Mouse (Mus musculus) common myeloid progenitor, adult 5-6 weeks (primary cell): ENCODE measurements at regions not wholly inside any gene's neighbourhood (a gene's known extent, or its start where the extent isn't known, plus 50 kb on each side); places are given as distances from the start of the nearest gene placed in this dataset.
"Not testable (repeated sequence)": the region's sequence is repeated elsewhere in the genome, so short reads cannot be mapped to it uniquely, and the experiment has no call there.

Experiments used
- ATAC-seq: replicated peaks from 2 replicates; pipeline ENCODE4 v1.8.0; 2016; ENCODE audit warnings: low read depth, mild to moderate bottlenecking, moderate TSS enrichment, inconsistent platforms; ENCODE audit not compliant: poor library complexity, severe bottlenecking

- peak; percentile 52; the same call in 1 of the 2 replicates for ATAC-seq
Observed at GRCm38 (mm10) chr15:93189266-93189855, 85.6 kb downstream of the Gxylt1 start.

- no peak for ATAC-seq
Observed at GRCm38 (mm10) chr15:93176221-93176620, 98.8 kb downstream of the Gxylt1 start.

GRCm38 (mm10) chr15:93168784-93169183, 106.2 kb downstream of the Gxylt1 start:
- ATAC-seq = no peak

- no peak for ATAC-seq
Observed at GRCm38 (mm10) chr15:93167451-93167850, 107.5 kb downstream of the Gxylt1 start.

- ATAC-seq = no peak
Observed at GRCm38 (mm10) chr15:93161924-93162910, 112.8 kb downstream of the Gxylt1 start.

GRCm38 (mm10) chr15:93161329-93161728, 113.7 kb downstream of the Gxylt1 start:
- ATAC-seq = no peak

- no peak for ATAC-seq
Observed at GRCm38 (mm10) chr15:93155756-93156155, 119.2 kb downstream of the Gxylt1 start.

GRCm38 (mm10) chr15:93154022-93154421, 121.0 kb downstream of the Gxylt1 start:
- ATAC-seq = 0 out of 2 replicates have a peak, but pooled peaks have one; percentile 52

GRCm38 (mm10) chr15:93144899-93145298, 130.1 kb downstream of the Gxylt1 start:
- peak; percentile 68 for ATAC-seq

- ATAC-seq = no peak
Observed at GRCm38 (mm10) chr15:93144264-93144663, 130.7 kb downstream of the Gxylt1 start.

GRCm38 (mm10) chr15:93133379-93133778, 141.6 kb downstream of the Gxylt1 start:
- no peak for ATAC-seq

GRCm38 (mm10) chr15:93131056-93131455, 143.9 kb downstream of the Gxylt1 start:
- no peak for ATAC-seq

- no peak for ATAC-seq
Observed at GRCm38 (mm10) chr15:93125261-93125660, 149.7 kb downstream of the Gxylt1 start.

- no peak for ATAC-seq
Observed at GRCm38 (mm10) chr15:93121156-93121555, 153.8 kb downstream of the Gxylt1 start.

GRCm38 (mm10) chr15:93117806-93118205, 157.2 kb downstream of the Gxylt1 start:
- not testable (repeated sequence) for ATAC-seq

GRCm38 (mm10) chr15:93115674-93116102, 159.3 kb downstream of the Gxylt1 start:
- ATAC-seq = peak; percentile 67

- ATAC-seq = no peak
Observed at GRCm38 (mm10) chr15:93104936-93105335, 170.0 kb downstream of the Gxylt1 start.

GRCm38 (mm10) chr15:93103426-93103825, 171.6 kb downstream of the Gxylt1 start:
- no peak for ATAC-seq

- ATAC-seq = no peak
Observed at GRCm38 (mm10) chr15:93101881-93102280, 173.1 kb downstream of the Gxylt1 start.

GRCm38 (mm10) chr15:93100837-93101236, 174.1 kb downstream of the Gxylt1 start:
- no peak for ATAC-seq

GRCm38 (mm10) chr15:93099840-93100239, 175.1 kb downstream of the Gxylt1 start:
- peak; percentile 79 for ATAC-seq
